Mouse (Mus musculus): ENCODE results near the gene Samd5.

Samd5 gene

GRCm38 (mm10) chr10:9674561-9675521 lies at the start of gene Samd5:
Samd5 (minus strand) TSS chr10:9675208.
- DNase-seq (ENCODE audit: low spot score in 2 of 2): no peak

GRCm38 (mm10) chr10:9722519-9723303 lies 47.7 kb upstream of the Samd5 start:
- DNase-seq (ENCODE audit: low spot score in 2 of 2): no peak

- DNase-seq (ENCODE audit: low spot score in 2 of 2): no peak
Measured at GRCm38 (mm10) chr10:9720027-9720426, 45.0 kb upstream of the Samd5 start.

- DNase-seq (ENCODE audit: low spot score in 2 of 2): no peak
Measured at GRCm38 (mm10) chr10:9718086-9718485, 43.1 kb upstream of the Samd5 start.

- no peak for DNase-seq (ENCODE audit: low spot score in 2 of 2)
Measured at GRCm38 (mm10) chr10:9704956-9705355, 29.9 kb upstream of the Samd5 start.

GRCm38 (mm10) chr10:9699071-9699761 lies 24.2 kb upstream of the Samd5 start:
- no peak for DNase-seq (ENCODE audit: low spot score in 2 of 2)

GRCm38 (mm10) chr10:9698141-9698540 lies 23.1 kb upstream of the Samd5 start:
- DNase-seq (ENCODE audit: low spot score in 2 of 2): no peak

- no peak for DNase-seq (ENCODE audit: low spot score in 2 of 2)
Measured at GRCm38 (mm10) chr10:9696543-9697141, 21.6 kb upstream of the Samd5 start.

- no peak for DNase-seq (ENCODE audit: low spot score in 2 of 2)
Measured at GRCm38 (mm10) chr10:9693990-9694699, 19.1 kb upstream of the Samd5 start.

GRCm38 (mm10) chr10:9680928-9681327 lies 5.9 kb upstream of the Samd5 start:
- DNase-seq (ENCODE audit: low spot score in 2 of 2): no peak

- DNase-seq (ENCODE audit: low spot score in 2 of 2): no peak
Measured at GRCm38 (mm10) chr10:9679911-9680310, 4.9 kb upstream of the Samd5 start.

- no peak for DNase-seq (ENCODE audit: low spot score in 2 of 2)
Measured at GRCm38 (mm10) chr10:9678071-9678470, 3.1 kb upstream of the Samd5 start.

- DNase-seq (ENCODE audit: low spot score in 2 of 2): no peak
Measured at GRCm38 (mm10) chr10:9676886-9677285, 1.9 kb upstream of the Samd5 start.

- DNase-seq (ENCODE audit: low spot score in 2 of 2): no peak
Measured at GRCm38 (mm10) chr10:9676418-9676786, 1.4 kb upstream of the Samd5 start.

- no peak for DNase-seq (ENCODE audit: low spot score in 2 of 2)
Measured at GRCm38 (mm10) chr10:9675550-9676417, 776 bp upstream of the Samd5 start.

GRCm38 (mm10) chr10:9673276-9673675 lies 1.7 kb downstream of the Samd5 start:
- no peak for DNase-seq (ENCODE audit: low spot score in 2 of 2)

- no peak for DNase-seq (ENCODE audit: low spot score in 2 of 2)
Measured at GRCm38 (mm10) chr10:9672751-9673150, 2.3 kb downstream of the Samd5 start.

GRCm38 (mm10) chr10:9670351-9670750 lies 4.7 kb downstream of the Samd5 start:
- no peak for DNase-seq (ENCODE audit: low spot score in 2 of 2)

- DNase-seq (ENCODE audit: low spot score in 2 of 2): no peak
Measured at GRCm38 (mm10) chr10:9668791-9669190, 6.2 kb downstream of the Samd5 start.

- DNase-seq (ENCODE audit: low spot score in 2 of 2): no peak
Measured at GRCm38 (mm10) chr10:9652946-9653345, 22.1 kb downstream of the Samd5 start.

All from natural killer cell, adult 2 months (primary cell).